Mouse (Mus musculus) monocyte, adult 5-6 weeks (primary cell): Measurements from ENCODE around the gene C5ar1. TPM values are rescaled to one million over a fixed set of nuclear protein-coding genes. Genes with fewer than 3 reads are reported as not detected.
"Not testable (repeated sequence)": the region's sequence is repeated elsewhere in the genome, so short reads cannot be mapped to it uniquely, and the experiment has no call there.

Experiments used
- ATAC-seq: fragments of 153-309, 156-312 bp; replicated peaks from 2 replicates; pipeline ENCODE4 v1.8.0; 2017; ENCODE audit warnings: mild to moderate bottlenecking; ENCODE audit not compliant: low TSS enrichment, insufficient number of reproducible peaks, severe bottlenecking, poor library complexity, low FRiP score
- total RNA-seq: library from RNA; stranded (forward); fragments of 200-1000, 200-491, 200-594 nt; gene quantifications from 3 replicates; pipeline ENCODE4 v1.2.3, GENCODE M21; 2017

C5ar1 gene
- total RNA-seq, result 11.2 to 17.0 TPM (median 13.7 TPM) in 3 replicates

- no peak for ATAC-seq
Measured at GRCm38 (mm10) chr7:16259110-16259590, at the start of gene C5ar1. C5ar1 (minus strand) TSS chr7:16259540.

- ATAC-seq, result peak; percentile 3; the same call in 1 of the 2 replicates
Measured at GRCm38 (mm10) chr7:16308555-16309317, 49.4 kb upstream of the C5ar1 start.

GRCm38 (mm10) chr7:16308093-16308492 lies 48.8 kb upstream of the C5ar1 start, which contains the start of gene Bbc3:
Bbc3 (plus strand) TSS chr7:16308393.
- not testable (repeated sequence) for ATAC-seq

GRCm38 (mm10) chr7:16307141-16307540 lies 47.8 kb upstream of the C5ar1 start:
- ATAC-seq, result not testable (repeated sequence)

- peak; percentile 52 for ATAC-seq
Measured at GRCm38 (mm10) chr7:16299419-16300035, 40.2 kb upstream of the C5ar1 start.

GRCm38 (mm10) chr7:16298927-16299326 lies 39.6 kb upstream of the C5ar1 start:
- ATAC-seq, result no peak

GRCm38 (mm10) chr7:16297616-16298015 lies 38.3 kb upstream of the C5ar1 start:
- ATAC-seq, result no peak

GRCm38 (mm10) chr7:16296766-16297390 lies 37.5 kb upstream of the C5ar1 start:
- peak; percentile 66 for ATAC-seq

- ATAC-seq, result no peak
Measured at GRCm38 (mm10) chr7:16296146-16296545, 36.8 kb upstream of the C5ar1 start.

- peak; percentile 63 for ATAC-seq
Measured at GRCm38 (mm10) chr7:16295321-16295900, 36.1 kb upstream of the C5ar1 start.

GRCm38 (mm10) chr7:16294837-16295236 lies 35.5 kb upstream of the C5ar1 start:
- ATAC-seq, result peak; percentile 84

GRCm38 (mm10) chr7:16294346-16294745 lies 35.0 kb upstream of the C5ar1 start:
- ATAC-seq, result no peak

- no peak for ATAC-seq
Measured at GRCm38 (mm10) chr7:16287791-16288190, 28.5 kb upstream of the C5ar1 start.

- ATAC-seq, result no peak
Measured at GRCm38 (mm10) chr7:16287016-16287415, 27.7 kb upstream of the C5ar1 start.

GRCm38 (mm10) chr7:16286026-16286961 lies 27.0 kb upstream of the C5ar1 start, which contains the start of gene Ccdc9:
Ccdc9 (minus strand) TSS chr7:16286795.
- peak; percentile 81 for ATAC-seq

GRCm38 (mm10) chr7:16285450-16286025 lies 26.2 kb upstream of the C5ar1 start:
- ATAC-seq, result peak; percentile 27

- ATAC-seq, result no peak
Measured at GRCm38 (mm10) chr7:16284904-16285303, 25.6 kb upstream of the C5ar1 start.

- no peak for ATAC-seq
Measured at GRCm38 (mm10) chr7:16284001-16284400, 24.7 kb upstream of the C5ar1 start.
